Comparison of ENCODE assay signal across 17 mouse cellular contexts in genomic region chr17:50170935-50171545, GRCm38 (mm10). TPM values are rescaled to one million over a fixed set of nuclear protein-coding genes. Genes with fewer than 3 reads are reported as not detected.
A peak's percentile ranks its signal among the peaks of the same experiment; 100 is the strongest.
DNase-seq lines count a peak whose midpoint lies in the region; ATAC-seq and TF ChIP-seq lines count a peak whose summit lies in the region.
"Had no signal": no experiment of that assay in that cellular context is flagged by ENCODE, and none has a peak within 500 bp of the region (broad histone marks: within the 10 kb centered on the region; RNA-seq: fewer than 3 reads in every experiment).

No protein-coding gene starts in this region.

- WGBS in heart, adult 2 months = 62% methylated on average over 6 of the region's 6 CpGs
- WGBS in kidney, embryonic 14.5 days = 58% methylated on average over 6 of the region's 6 CpGs
- 39% methylated on average over 3 of the region's 6 CpGs for WGBS in macrophage (ENCODE audit: missing documents)

- no peak overlapping the region for H3K9ac ChIP-seq in heart, adult 2 months (ENCODE audit: low read depth, low read length)
- H3K9ac ChIP-seq in kidney, embryonic 14.5 days (ENCODE audit: low read depth, low read length) = no peak overlapping the region
- H3K9ac ChIP-seq: hindbrain, embryonic 13.5 days; limb, embryonic 13.5 days; neural tube, embryonic 12.5 days had no signal

- peaks cover 2% of the 10 kb centered on the region for H3K36me3 ChIP-seq in heart, adult 2 months (ENCODE audit: control insufficient read depth, insufficient read depth, low read length)
- no peaks in the 10 kb centered on the region for H3K36me3 ChIP-seq in kidney, embryonic 14.5 days (ENCODE audit: control insufficient read depth, insufficient read depth, low read length)
- H3K36me3 ChIP-seq in macrophage (ENCODE audit: inconsistent target) = peaks cover 31% of the 10 kb centered on the region
- H3K36me3 ChIP-seq: neural tube, embryonic 12.5 days had no signal

- peak overlapping the region; percentile 23; the same call in 1 of the 2 replicates for H3K27ac ChIP-seq in heart, adult 2 months
- no peak overlapping the region for H3K27ac ChIP-seq in kidney, embryonic 14.5 days (ENCODE audit: low read depth, low read length)
- peak overlapping the region; percentile 44 for H3K27ac ChIP-seq in macrophage
- H3K27ac ChIP-seq: hindbrain, embryonic 13.5 days; limb, embryonic 13.5 days; neural tube, embryonic 12.5 days had no signal

- no peak overlapping the region for H3K4me3 ChIP-seq in heart, adult 2 months
- H3K4me3 ChIP-seq in kidney, embryonic 14.5 days (ENCODE audit: low read length) = no peak overlapping the region
- H3K4me3 ChIP-seq in macrophage (ENCODE audit: inconsistent target) = no peak overlapping the region
- H3K4me3 ChIP-seq: hindbrain, embryonic 13.5 days; limb, embryonic 13.5 days; neural tube, embryonic 12.5 days had no signal

- ATAC-seq in kidney, embryonic 14.5 days (ENCODE audit: low FRiP score, low TSS enrichment) = peak; percentile 53; the same call in 1 of the 2 replicates
- peak; percentile 13 for ATAC-seq in CD4-positive, CD25-positive, alpha-beta regulatory T cell, adult 4 months
- no peak for ATAC-seq in monocyte, adult 5-6 weeks (replicated peaks; ENCODE audit: insufficient number of reproducible peaks, low FRiP score, low TSS enrichment, poor library complexity, severe bottlenecking)

- no peak for TF ChIP-seq CTCF in heart, adult 2 months (IDR thresholded peaks at IDR 0.05)

- H3K4me1 ChIP-seq in heart, adult 2 months (ENCODE audit: control insufficient read depth, insufficient read depth, low read length) = peaks cover 24% of the 10 kb centered on the region
- H3K4me1 ChIP-seq in kidney, embryonic 14.5 days (ENCODE audit: control insufficient read depth, insufficient read depth, low read length) = no peaks in the 10 kb centered on the region
- H3K4me1 ChIP-seq: neural tube, embryonic 12.5 days had no signal

- H3K9me3 ChIP-seq in kidney, embryonic 14.5 days (ENCODE audit: control insufficient read depth, low read length) = no peaks in the 10 kb centered on the region
- H3K9me3 ChIP-seq: hindbrain, embryonic 13.5 days; limb, embryonic 13.5 days; neural tube, embryonic 12.5 days had no signal

- H3K27me3 ChIP-seq in heart, adult 2 months (ENCODE audit: control insufficient read depth, insufficient read depth, low read length) = no peaks in the 10 kb centered on the region
- no peaks in the 10 kb centered on the region for H3K27me3 ChIP-seq in kidney, embryonic 14.5 days (ENCODE audit: control insufficient read depth, insufficient read depth, low read length)
- H3K27me3 ChIP-seq: hindbrain, embryonic 13.5 days; limb, embryonic 13.5 days; neural tube, embryonic 12.5 days had no signal

- peaks cover 2% of the 10 kb centered on the region; the same call in 1 of the 2 replicates for H3K79me2 ChIP-seq in heart, adult 2 months (replicated peaks; ENCODE audit: control insufficient read depth, insufficient read depth, low read length)
- peaks cover 88% of the 10 kb centered on the region for H3K79me2 ChIP-seq in macrophage (ENCODE audit: inconsistent target)

- intact Hi-C loops in heart, adult 2 months (cut with DNase I) = loop anchor here (2.0 kb wide), 1 partner anchor 28 kb away; no protein-coding TSS in a partner anchor

- no peak for TF ChIP-seq POLR2A in heart, adult 2 months (IDR thresholded peaks at IDR 0.05; ENCODE audit: insufficient read depth, low read depth, low read length)

- no peak for TF ChIP-seq EP300 in heart, adult 2 months (IDR thresholded peaks at IDR 0.05; ENCODE audit: insufficient read depth, low read depth, low read length)

- H3K4me2 ChIP-seq in kidney, embryonic 14.5 days (replicated peaks; ENCODE audit: low read depth, low read length) = no peak overlapping the region
- H3K4me2 ChIP-seq: hindbrain, embryonic 13.5 days; limb, embryonic 13.5 days; neural tube, embryonic 12.5 days had no signal

- no peak for DNase-seq in heart, adult 2 months
- no peak for DNase-seq in heart, adult 9 months (ENCODE audit: low spot score in 2 of 2)
- no peak for DNase-seq in kidney, adult 8-10 months
- DNase-seq in urinary bladder, adult 18-20 months (ENCODE audit: low spot score in 2 of 2) = no peak
- DNase-seq: cerebellum, adult 11-12 months; kidney, postnatal 25 days; lung, adult 18-20 months; midbrain, embryonic 14.5 days; right cerebral cortex, adult 18-20 months; thymus, postnatal 4 days had no signal

RNA-seq across cellular contexts. Expression of gene Rftn1, which starts 19.4 kb away (rescaled TPM):
- total RNA-seq in heart, adult 2 months (2021) = 10 to 100 TPM; 49.4 to 50.5 TPM
- polyA plus RNA-seq in heart, adult 2 months (2012; rRNA removed) = 41.5 and 46.2 TPM in 2 replicates
- 6.0 and 11.9 TPM in 2 replicates for polyA plus RNA-seq in kidney, embryonic 14.5 days (2014; fragmentation: Nextera tagmentation; extraction: Ambion mirVana)
- 10 to 100 TPM; 23.8 to 32.4 TPM for polyA plus RNA-seq in CD4-positive, CD25-positive, alpha-beta regulatory T cell, adult 4 months (2017; shearing (Covaris generic))
- 100 to 1,000 TPM; 102 to 341 (median 172) TPM for total RNA-seq in macrophage (2018; cell fraction: chromatin; rRNA removed)
- total RNA-seq in macrophage (2018; cell fraction: cytosol; rRNA removed) = 100 to 1,000 TPM in 2 of 26 experiments, 10 to 100 TPM in 24; 60.3 to 108 (median 79.2) TPM
- 100 to 1,000 TPM in 23 of 26 experiments, 10 to 100 TPM in 3; 85.1 to 476 (median 159) TPM for total RNA-seq in macrophage (2018; cell fraction: nucleus; rRNA removed)
- 50.8 to 80.6 TPM (median 73.2 TPM) in 3 replicates for polyA plus RNA-seq in macrophage (2018)
- 61.3 to 69.2 TPM (median 68.2 TPM) in 3 replicates for total RNA-seq in monocyte, adult 5-6 weeks (2017)
